Mouse (Mus musculus): ENCODE data around the gene AL732309.1. TPM values are rescaled to one million over a fixed set of nuclear protein-coding genes. Genes with fewer than 3 reads are reported as not detected.

The AL732309.1 gene
- total RNA-seq (2021): 1 to 10 TPM; 3.6 to 3.7 TPM
- long read RNA-seq, experiment 1, partial matches to known transcripts: 0 of 3 reads
- long read RNA-seq, experiment 1, other reads (novel, unspliced or antisense): 0 of 3 reads
- long read RNA-seq, experiment 2, transcript AL732309.1-201 (1 exons, 2,045 nt): major isoform, 10 of 10 reads
- long read RNA-seq, experiment 2, partial matches to known transcripts: 0 of 10 reads
- long read RNA-seq, experiment 2, other reads (novel, unspliced or antisense): 0 of 10 reads

DNA sequence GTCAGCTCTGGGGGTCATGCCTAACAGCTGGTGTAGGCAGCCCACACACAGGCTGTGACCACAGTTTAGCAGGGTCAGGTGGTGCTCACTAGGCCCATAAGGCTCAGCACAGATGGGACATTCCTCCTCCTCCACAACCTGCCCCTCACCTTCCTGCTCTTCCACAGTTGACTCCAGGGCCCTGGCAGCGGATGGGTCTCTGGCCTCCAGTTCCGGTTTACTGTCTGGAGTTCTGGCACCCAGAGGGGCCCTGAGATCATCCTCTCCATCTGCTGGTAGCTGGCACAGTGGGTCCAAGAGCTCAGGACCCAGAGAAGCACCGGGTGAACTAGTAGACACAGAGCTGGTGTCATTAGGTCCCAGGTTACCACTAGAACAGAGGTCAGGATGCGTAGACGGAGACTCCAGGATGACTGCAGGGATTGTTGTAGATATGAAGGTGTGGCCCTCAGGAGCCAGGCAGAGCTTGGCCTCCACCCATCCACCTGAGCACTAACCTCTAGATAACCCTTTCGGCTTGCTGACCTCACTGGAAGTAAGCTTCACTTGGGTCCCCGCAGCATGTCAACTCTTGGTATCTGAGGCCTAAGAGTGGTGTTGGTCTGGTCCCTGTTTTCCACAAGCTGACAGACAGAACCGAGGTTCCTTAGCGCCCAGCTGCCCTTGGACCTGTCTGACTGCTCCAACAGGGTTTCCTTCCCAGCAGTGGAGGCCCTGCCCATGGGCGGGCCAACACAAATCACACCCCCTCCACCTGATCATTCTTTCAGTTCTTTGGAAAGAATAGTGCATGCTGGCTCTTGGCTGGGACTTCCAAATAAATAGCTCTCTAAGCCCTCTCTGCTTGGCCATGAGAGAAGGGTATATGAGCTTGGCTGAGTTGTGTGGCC is at the start of gene AL732309.1:
Gene AL732309.1 (minus strand): TSS at position 681 of the 890 bp plus-strand sequence.
- DNase-seq (ENCODE audit: low spot score in 2 of 2): no peak

- no peak for DNase-seq (ENCODE audit: low spot score in 2 of 2)
Observed at GRCm38 (mm10) chr2:25293706-25294105, 47.0 kb upstream of the AL732309.1 start.

GRCm38 (mm10) chr2:25292856-25293255 is 46.2 kb upstream of the AL732309.1 start:
- peak; percentile 74 to 75 for DNase-seq (ENCODE audit: low spot score in 2 of 2)

- DNase-seq (ENCODE audit: low spot score in 2 of 2): no peak
Observed at GRCm38 (mm10) chr2:25292054-25292544, 45.4 kb upstream of the AL732309.1 start.

GRCm38 (mm10) chr2:25291184-25292053 is 44.8 kb upstream of the AL732309.1 start:
- no peak for DNase-seq (ENCODE audit: low spot score in 2 of 2)

DNA sequence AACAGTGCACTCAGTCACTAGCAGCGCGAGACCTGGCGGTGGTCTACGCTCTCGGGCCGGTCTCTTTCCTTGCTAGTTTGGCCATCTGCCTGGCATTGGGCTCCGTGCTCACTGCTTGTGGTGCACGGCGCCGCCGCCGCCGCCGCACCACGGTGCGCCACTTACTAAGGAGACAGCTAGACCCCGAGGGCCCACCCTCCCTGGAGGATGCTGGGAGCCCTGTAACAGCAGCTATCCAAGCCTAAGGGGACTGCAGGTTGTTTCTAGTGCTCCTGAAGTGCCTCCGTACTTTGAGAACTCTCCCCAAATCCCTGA is 44.1 kb upstream of the AL732309.1 start:
- DNase-seq (ENCODE audit: low spot score in 2 of 2): peak; percentile 57 to 62

DNA sequence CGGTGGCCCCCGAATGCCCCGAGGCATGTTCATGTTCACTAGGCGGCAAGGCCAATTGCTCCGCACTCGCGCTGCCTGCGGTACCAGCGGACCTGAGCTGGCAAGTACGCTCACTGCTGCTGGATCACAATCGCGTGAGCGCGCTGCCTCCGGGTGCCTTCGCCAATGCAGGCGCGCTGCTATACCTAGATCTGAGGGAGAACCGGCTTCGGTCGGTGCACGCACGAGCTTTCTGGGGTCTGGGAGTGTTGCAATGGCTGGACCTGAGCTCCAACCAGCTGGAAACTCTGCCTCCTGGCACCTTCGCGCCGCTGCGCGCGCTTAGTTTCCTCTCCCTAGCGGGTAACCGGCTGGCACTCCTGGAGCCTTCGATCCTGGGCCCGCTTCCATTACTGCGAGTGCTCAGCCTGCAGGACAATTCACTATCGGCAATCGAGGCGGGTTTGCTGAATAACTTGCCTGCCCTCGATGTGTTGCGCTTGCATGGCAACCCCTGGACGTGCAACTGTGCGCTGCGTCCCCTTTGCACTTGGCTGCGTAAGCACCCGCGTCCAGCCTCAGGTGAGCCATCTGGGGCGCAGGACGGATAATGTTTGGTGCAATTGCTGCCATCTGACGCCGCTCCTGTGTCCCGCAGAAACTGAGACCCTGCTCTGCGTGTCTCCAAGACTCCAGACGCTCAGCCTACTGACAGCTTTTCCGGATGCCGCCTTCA is 43.6 kb upstream of the AL732309.1 start:
- peak; percentile 72 to 74 for DNase-seq (ENCODE audit: low spot score in 2 of 2)

- DNase-seq (ENCODE audit: low spot score in 2 of 2): peak in 1 of 2 experiments; percentile 37
Observed at GRCm38 (mm10) chr2:25289651-25290050, 43.0 kb upstream of the AL732309.1 start, which contains the start of gene Lrrc26. Lrrc26 (plus strand) TSS chr2:25289915.

GRCm38 (mm10) chr2:25288734-25289345 is 42.2 kb upstream of the AL732309.1 start:
- DNase-seq (ENCODE audit: low spot score in 2 of 2): no peak

GRCm38 (mm10) chr2:25287927-25288649 is 41.4 kb upstream of the AL732309.1 start, which contains the start of gene Tmem210:
Tmem210 (plus strand) TSS chr2:25288145.
- DNase-seq (ENCODE audit: low spot score in 2 of 2): no peak

DNA sequence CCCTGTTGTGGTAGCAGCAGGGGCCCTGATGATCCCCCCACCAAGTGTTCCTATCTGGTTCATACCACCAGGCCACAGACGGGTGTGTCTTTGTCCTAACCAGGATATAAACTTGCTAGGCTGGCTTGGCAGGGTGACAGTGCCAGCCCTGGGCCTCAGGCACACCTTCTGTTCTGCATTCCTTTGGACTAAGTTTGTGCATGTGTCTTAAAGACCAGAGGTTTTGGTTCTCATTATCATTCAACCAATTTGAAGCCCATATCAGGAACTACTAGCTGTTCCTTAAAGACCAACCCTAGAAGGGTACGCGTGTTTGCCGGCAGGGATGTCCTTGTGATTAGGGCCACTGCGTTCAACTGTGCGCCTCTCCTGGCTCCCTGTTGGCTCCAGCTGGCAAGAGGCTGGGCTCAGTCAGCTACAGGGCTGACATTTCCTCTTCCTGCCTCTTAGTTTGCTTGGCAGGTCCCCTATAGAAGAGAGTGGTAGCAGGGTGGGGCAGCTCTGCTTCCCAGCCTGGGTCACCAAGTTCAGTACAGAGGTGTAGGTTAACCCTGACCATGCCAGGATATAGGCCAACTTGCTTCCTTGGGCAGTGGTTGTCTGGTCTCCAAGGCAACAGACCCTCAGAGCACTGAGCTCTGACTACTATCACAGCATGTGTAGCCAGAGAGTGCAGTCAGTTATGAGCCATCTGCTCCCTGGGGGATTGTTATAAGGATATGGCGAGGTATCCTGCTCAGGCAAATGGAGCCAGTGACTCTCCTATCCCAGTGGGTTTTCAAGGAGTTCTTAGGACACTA is 40.4 kb upstream of the AL732309.1 start:
- peak; percentile 59 to 71 for DNase-seq (ENCODE audit: low spot score in 2 of 2)

- DNase-seq (ENCODE audit: low spot score in 2 of 2): no peak
Observed at GRCm38 (mm10) chr2:25286314-25286713, 39.7 kb upstream of the AL732309.1 start.

GRCm38 (mm10) chr2:25285551-25285950 is 38.9 kb upstream of the AL732309.1 start:
- DNase-seq (ENCODE audit: low spot score in 2 of 2): no peak

DNA sequence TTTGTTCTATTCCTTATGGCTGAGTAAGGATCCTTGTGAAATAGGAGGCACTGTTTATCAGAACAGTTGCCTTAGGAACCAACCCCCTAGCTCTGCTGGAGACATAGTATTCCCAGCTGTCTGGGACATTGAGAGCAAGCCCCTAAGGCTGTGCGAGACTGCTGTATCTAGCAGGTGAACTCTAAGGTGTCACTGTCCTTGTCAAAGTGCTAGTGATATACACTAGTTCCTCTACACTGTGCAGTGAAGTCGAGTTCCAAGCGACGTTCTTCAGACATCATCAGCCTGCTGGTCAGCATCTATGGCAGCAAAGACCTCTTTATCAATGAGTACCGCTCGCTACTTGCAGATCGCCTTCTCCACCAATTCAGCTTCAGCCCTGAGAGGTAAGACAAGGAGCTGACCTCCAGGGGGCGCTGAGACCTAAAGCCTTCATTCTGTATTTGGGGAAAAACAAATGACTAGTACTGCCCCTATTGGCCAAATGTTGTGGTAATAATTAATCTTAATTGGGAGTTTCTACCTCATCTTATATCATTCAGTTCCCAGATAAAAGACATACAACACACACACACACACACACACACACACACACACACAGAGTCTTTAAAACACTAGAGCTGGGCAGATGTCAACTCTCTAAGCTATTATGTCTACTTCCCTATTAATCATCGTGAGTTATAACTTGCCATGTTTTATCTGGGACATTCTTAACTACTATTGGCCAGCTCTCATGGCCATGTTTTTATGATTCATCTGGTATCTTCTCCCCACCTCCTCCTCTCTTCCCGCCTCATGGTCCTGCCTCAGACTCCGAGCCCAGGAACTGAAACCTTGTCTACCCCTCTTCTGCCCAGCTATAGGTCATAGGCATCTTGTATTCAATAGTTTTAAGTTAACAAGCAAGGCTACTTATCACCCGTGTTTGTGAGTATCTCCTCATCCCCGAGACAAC is 32.5 kb upstream of the AL732309.1 start:
- peak; percentile 77 to 89 for DNase-seq (ENCODE audit: low spot score in 2 of 2)

- no peak for DNase-seq (ENCODE audit: low spot score in 2 of 2)
Observed at GRCm38 (mm10) chr2:25273010-25273409, 26.3 kb upstream of the AL732309.1 start.

DNA sequence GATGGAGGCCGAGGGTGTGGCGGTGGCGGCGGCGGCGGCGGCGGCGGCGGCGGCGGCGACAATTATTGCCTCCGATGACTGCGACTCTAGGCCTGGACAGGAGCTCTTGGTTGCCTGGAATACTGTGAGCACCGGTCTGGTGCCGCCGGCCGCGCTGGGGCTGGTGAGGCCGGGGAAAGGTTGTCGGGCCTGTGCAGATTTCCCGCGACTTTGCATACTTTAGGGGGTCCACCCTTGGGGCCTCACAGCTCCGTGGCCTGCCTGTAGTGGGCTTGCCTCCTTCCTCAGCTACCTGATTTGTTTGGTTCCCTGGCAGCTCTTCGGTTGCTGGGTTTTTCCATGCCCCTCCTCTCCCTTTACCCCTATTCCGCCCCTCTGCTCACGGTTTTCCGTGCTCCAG is 25.9 kb upstream of the AL732309.1 start:
- no peak for DNase-seq (ENCODE audit: low spot score in 2 of 2)

GRCm38 (mm10) chr2:25271827-25272511 is 25.3 kb upstream of the AL732309.1 start, which contains the start of the genes Ssna1 and Anapc2:
Ssna1 (minus strand) TSS chr2:25272438.
Anapc2 (plus strand) TSS chr2:25272478.
- DNase-seq (ENCODE audit: low spot score in 2 of 2): peak; percentile 96 to 98
